Mouse (Mus musculus) ES-E14 (cell line): ENCODE measurements at regions not wholly inside any gene's neighbourhood (a gene's known extent, or its start where the extent isn't known, plus 50 kb on each side); places are given as distances from the start of the nearest gene placed in this dataset.

Experiments used
- HCFC1 ChIP-seq: IDR thresholded peaks from 2 replicates; pipeline ENCODE4 v1.6.1; 2012; ENCODE audit warnings: low read length, inconsistent platforms, borderline replicate concordance; ENCODE audit not compliant: insufficient read depth
- MAFK ChIP-seq: IDR thresholded peaks from 2 replicates; pipeline ENCODE4 v1.6.1; 2014; ENCODE audit warnings: mild to moderate bottlenecking, low read depth, low read length, inconsistent platforms; ENCODE audit not compliant: insufficient read depth
- ZC3H11A ChIP-seq: IDR thresholded peaks from 2 replicates; pipeline ENCODE4 v1.6.1; 2012; ENCODE audit warnings: low read depth, mild to moderate bottlenecking, inconsistent platforms, low read length, borderline replicate concordance

GRCm38 (mm10) chr3:117071851-117072250, 103.1 kb upstream of the Palmd start:
- TF ChIP-seq ZC3H11A: no peak
- no peak for TF ChIP-seq MAFK
- no peak for TF ChIP-seq HCFC1
